Mouse (Mus musculus) adrenal gland (tissue): ENCODE data around the gene Kcna10.

Experiments
- intact Hi-C: fragments of 180-260 bp; cut with DNase I; formaldehyde crosslinking; loops from one replicate; pipeline ENCODE4 v1.15.1; 2025

The Kcna10 gene

GRCm38 (mm10) chr3:107238471-107238980 is 55.7 kb downstream of the Kcna10 start:
- intact Hi-C loops: loop anchor here (10.0 kb wide), 1 partner anchor 116 kb away; no protein-coding TSS in a partner anchor

DNA sequence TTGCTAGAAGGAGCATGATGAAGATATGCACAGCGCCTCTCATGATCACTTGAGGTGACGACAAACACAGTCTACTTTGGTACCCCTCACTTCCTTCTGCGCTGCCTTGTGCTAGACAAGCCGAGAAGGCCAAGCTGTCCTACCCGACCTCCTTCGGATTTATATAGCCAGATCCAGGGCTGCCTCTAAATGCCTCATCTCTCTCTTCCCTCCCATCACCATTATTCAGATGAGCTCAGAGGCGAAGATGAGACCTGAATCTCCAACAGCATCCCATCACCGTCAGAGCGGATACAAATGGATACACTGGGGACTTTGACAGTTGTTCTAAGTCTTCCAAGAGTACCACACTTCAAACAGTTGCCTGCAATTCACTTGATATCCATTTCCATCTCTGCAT is 56.8 kb downstream of the Kcna10 start, which contains the start of gene Prok1:
TSS of gene Prok1 (minus strand) at position 101 of the 400 bp plus-strand sequence.
- intact Hi-C loops: loop anchor here (10.0 kb wide), 1 partner anchor 115 kb away; no protein-coding TSS in a partner anchor

GRCm38 (mm10) chr3:107241389-107242094 is 58.7 kb downstream of the Kcna10 start:
- intact Hi-C loops: no loop called here
